Mouse (Mus musculus) embryonic fibroblast, embryonic 13.5 days (primary cell): ENCODE results near the gene Ncaph. TPM values are rescaled to one million over a fixed set of nuclear protein-coding genes. Genes with fewer than 3 reads are reported as not detected.

Experiments
- H3K27ac ChIP-seq: 2 replicates; pipeline ENCODE4 v1.5.1; 2012; ENCODE audit warnings: low read length, control low read depth, inconsistent platforms; ENCODE audit not compliant: insufficient read depth
- H3K4me1 ChIP-seq: 2 replicates; pipeline ENCODE4 v1.6.1; 2011; ENCODE audit warnings: low read length; ENCODE audit not compliant: control insufficient read depth, insufficient read depth
- H3K4me3 ChIP-seq: 2 replicates; pipeline ENCODE4 v1.5.1; 2011; ENCODE audit warnings: mild to moderate bottlenecking, control low read depth, low read length; ENCODE audit not compliant: insufficient read depth
- CTCF ChIP-seq: IDR thresholded peaks from 2 replicates; pipeline ENCODE4 v1.5.1; 2011; ENCODE audit warnings: mild to moderate bottlenecking, control low read depth, low read length, moderate library complexity, borderline replicate concordance; ENCODE audit not compliant: insufficient read depth
- polyA plus RNA-seq: library from polyadenylated mRNA; stranded (reverse); fragments of >200 nt; gene quantifications from 2 replicates; pipeline ENCODE4 v1.2.4, GENCODE M21; 2011; ENCODE audit warnings: low read depth; ENCODE audit not compliant: missing spikeins, insufficient read length

The Ncaph gene
- polyA plus RNA-seq, 1 experiment, result 38.2 TPM

- no peak overlapping the region for H3K4me3 ChIP-seq
- TF ChIP-seq CTCF, result no peak
- H3K4me1 ChIP-seq, result no peaks in the 10 kb centered on the region
- H3K27ac ChIP-seq, result no peak overlapping the region
These were observed 72.3 kb downstream of the Ncaph start for GRCm38 (mm10) chr2:127061471-127061870.

Other genes with a start within 250 kb of the Ncaph start
- gene Sppl2a, start 200.7 kb downstream of the Ncaph start, polyA plus RNA-seq, result 85.4 and 88.5 TPM in 2 replicates
- 16.0 and 16.9 TPM in 2 replicates for gene Ap4e1, start 125.2 kb downstream of the Ncaph start, polyA plus RNA-seq
- gene Blvra, start 63.3 kb downstream of the Ncaph start, polyA plus RNA-seq, result 26.6 and 27.7 TPM in 2 replicates
- 9.7 and 11.0 TPM in 2 replicates for gene Itpripl1, start 9.5 kb upstream of the Ncaph start, polyA plus RNA-seq
- gene 1810024B03Rik, start 74.3 kb upstream of the Ncaph start, polyA plus RNA-seq, result 1.1 and 1.5 TPM in 2 replicates
- gene Snrnp200, start 74.4 kb upstream of the Ncaph start, polyA plus RNA-seq, result 62.4 and 63.6 TPM in 2 replicates
- gene Ciao1, start 113.9 kb upstream of the Ncaph start, polyA plus RNA-seq, result 23.1 and 28.8 TPM in 2 replicates
- gene Tmem127, start 114.0 kb upstream of the Ncaph start, polyA plus RNA-seq, result 59.2 and 61.2 TPM in 2 replicates
- gene Stard7, start 136.3 kb upstream of the Ncaph start, polyA plus RNA-seq, result 36.3 and 44.7 TPM in 2 replicates
- gene Dusp2, start 202.2 kb upstream of the Ncaph start, polyA plus RNA-seq, result not detected in 2 replicates
- gene Astl, start 204.7 kb upstream of the Ncaph start, polyA plus RNA-seq, result not detected in 2 replicates
- not detected in 2 replicates for gene Adra2b, start 229.3 kb upstream of the Ncaph start, polyA plus RNA-seq